Mouse (Mus musculus) heart, postnatal 14 days (tissue): ENCODE results near the gene Eml1. TPM values are rescaled to one million over a fixed set of nuclear protein-coding genes. Genes with fewer than 3 reads are reported as not detected.

Experiments
- DNase-seq, 2 experiments: peaks; one replicate each; pipeline ENCODE4 v3.0.0; 2021 to 2022
- intact Hi-C: fragments of 180-260 bp; cut with DNase I; formaldehyde crosslinking; loops from one replicate; pipeline ENCODE4 v1.15.1; 2025
- total RNA-seq, 2 experiments: library from RNA; stranded (reverse); gene quantifications; 2 replicates each; pipeline ENCODE4 v1.2.3; 2021

Eml1 gene
- total RNA-seq, 2 experiments from 2014 or later = 81.7 to 89.8 TPM

GRCm38 (mm10) chr12:108410416-108411208, 39.9 kb downstream of the Eml1 start:
- intact Hi-C loops = no loop called here

GRCm38 (mm10) chr12:108414932-108415331, 44.2 kb downstream of the Eml1 start:
- DNase-seq = no peak
- intact Hi-C loops = no loop called here

More at GRCm38 (mm10) chr12:108410416-108411208, 39.9 kb downstream of the Eml1 start:
- no peak for DNase-seq

GRCm38 (mm10) chr12:108419570-108419969, 48.8 kb downstream of the Eml1 start:
- no peak for DNase-seq

GRCm38 (mm10) chr12:108421477-108421876, 50.7 kb downstream of the Eml1 start:
- DNase-seq = no peak
- intact Hi-C loops = no loop called here

More at GRCm38 (mm10) chr12:108419570-108419969, 48.8 kb downstream of the Eml1 start:
- intact Hi-C loops = no loop called here

GRCm38 (mm10) chr12:108422495-108422857, 51.7 kb downstream of the Eml1 start:
- intact Hi-C loops = loop anchor here (2.0 kb wide), 2 partner anchors 30 to 70 kb away; no protein-coding TSS in a partner anchor

GRCm38 (mm10) chr12:108422858-108423631, 52.3 kb downstream of the Eml1 start:
- DNase-seq = peak; percentile 93 to 96
- intact Hi-C loops = loop anchor here (1.0 to 2.0 kb wide), 3 partner anchors 30 to 70 kb away; no protein-coding TSS in a partner anchor

More at GRCm38 (mm10) chr12:108422495-108422857, 51.7 kb downstream of the Eml1 start:
- peak; percentile 57 to 60 for DNase-seq

GRCm38 (mm10) chr12:108430964-108431363, 60.2 kb downstream of the Eml1 start:
- intact Hi-C loops = no loop called here

GRCm38 (mm10) chr12:108431714-108432113, 61.0 kb downstream of the Eml1 start:
- no peak for DNase-seq
- intact Hi-C loops = no loop called here

More at GRCm38 (mm10) chr12:108430964-108431363, 60.2 kb downstream of the Eml1 start:
- no peak for DNase-seq

- intact Hi-C loops = no loop called here
- no peak for DNase-seq
These were observed 61.8 kb downstream of the Eml1 start for GRCm38 (mm10) chr12:108432578-108432977.

GRCm38 (mm10) chr12:108433030-108433429, 62.3 kb downstream of the Eml1 start:
- no peak for DNase-seq
- intact Hi-C loops = no loop called here

- intact Hi-C loops = no loop called here
- peak; percentile 33 to 44 for DNase-seq
These were observed 62.7 kb downstream of the Eml1 start for GRCm38 (mm10) chr12:108433498-108433897.

- no peak for DNase-seq
- intact Hi-C loops = no loop called here
These were observed 64.8 kb downstream of the Eml1 start for GRCm38 (mm10) chr12:108435444-108436015.

GRCm38 (mm10) chr12:108436029-108436923, 65.5 kb downstream of the Eml1 start:
- DNase-seq = peak; percentile 39 to 40
- intact Hi-C loops = no loop called here

GRCm38 (mm10) chr12:108437446-108437845, 66.7 kb downstream of the Eml1 start:
- DNase-seq = no peak
- intact Hi-C loops = no loop called here

- no peak for DNase-seq
- intact Hi-C loops = no loop called here
These were observed 72.5 kb downstream of the Eml1 start for GRCm38 (mm10) chr12:108443271-108443670.

GRCm38 (mm10) chr12:108443708-108444107, 73.0 kb downstream of the Eml1 start:
- DNase-seq = no peak
- intact Hi-C loops = no loop called here

GRCm38 (mm10) chr12:108444166-108445115, 73.7 kb downstream of the Eml1 start:
- DNase-seq = no peak
- intact Hi-C loops = no loop called here

GRCm38 (mm10) chr12:108446721-108447120, 76.0 kb downstream of the Eml1 start:
- intact Hi-C loops = no loop called here
- no peak for DNase-seq

- DNase-seq = no peak
- intact Hi-C loops = no loop called here
These were observed 77.6 kb downstream of the Eml1 start for GRCm38 (mm10) chr12:108448396-108448795.
